Mouse (Mus musculus) adipocyte (in vitro differentiated cells): Measurements from ENCODE around the gene Adamts20.
"Not testable (repeated sequence)": the region's sequence is repeated elsewhere in the genome, so short reads cannot be mapped to it uniquely, and the experiment has no call there.

ENCODE experiments used
- DNase-seq: peaks from one replicate; pipeline ENCODE4 v3.0.0-alpha.2; 2016; ENCODE audit warnings: low spot score

The Adamts20 gene

GRCm38 (mm10) chr15:94444043-94444436 lies 21.2 kb downstream of the Adamts20 start:
- DNase-seq, result no peak

- DNase-seq, result no peak
Observed at GRCm38 (mm10) chr15:94443025-94443424, 22.2 kb downstream of the Adamts20 start.

- DNase-seq, result no peak
Observed at GRCm38 (mm10) chr15:94435532-94435931, 29.7 kb downstream of the Adamts20 start.

GRCm38 (mm10) chr15:94430681-94431405 lies 34.4 kb downstream of the Adamts20 start:
- DNase-seq, result no peak

- no peak for DNase-seq
Observed at GRCm38 (mm10) chr15:94428726-94429125, 36.5 kb downstream of the Adamts20 start.

GRCm38 (mm10) chr15:94427482-94428214 lies 37.6 kb downstream of the Adamts20 start:
- no peak for DNase-seq

GRCm38 (mm10) chr15:94420526-94420925 lies 44.7 kb downstream of the Adamts20 start:
- DNase-seq, result no peak

- no peak for DNase-seq
Observed at GRCm38 (mm10) chr15:94419167-94419566, 46.1 kb downstream of the Adamts20 start.

- DNase-seq, result no peak
Observed at GRCm38 (mm10) chr15:94418427-94418826, 46.8 kb downstream of the Adamts20 start.

- no peak for DNase-seq
Observed at GRCm38 (mm10) chr15:94417216-94418155, 47.7 kb downstream of the Adamts20 start.

GRCm38 (mm10) chr15:94409832-94410231 lies 55.4 kb downstream of the Adamts20 start:
- DNase-seq, result no peak

GRCm38 (mm10) chr15:94406364-94406763 lies 58.9 kb downstream of the Adamts20 start:
- no peak for DNase-seq

GRCm38 (mm10) chr15:94404071-94404545 lies 61.1 kb downstream of the Adamts20 start:
- no peak for DNase-seq

- no peak for DNase-seq
Observed at GRCm38 (mm10) chr15:94403461-94404070, 61.7 kb downstream of the Adamts20 start.

GRCm38 (mm10) chr15:94403018-94403417 lies 62.2 kb downstream of the Adamts20 start:
- no peak for DNase-seq

- DNase-seq, result no peak
Observed at GRCm38 (mm10) chr15:94392737-94393136, 72.5 kb downstream of the Adamts20 start.

GRCm38 (mm10) chr15:94390127-94390526 lies 75.1 kb downstream of the Adamts20 start:
- DNase-seq, result not testable (repeated sequence)

GRCm38 (mm10) chr15:94379425-94379824 lies 85.8 kb downstream of the Adamts20 start:
- no peak for DNase-seq

- DNase-seq, result no peak
Observed at GRCm38 (mm10) chr15:94372548-94372947, 92.7 kb downstream of the Adamts20 start.

GRCm38 (mm10) chr15:94349052-94349451 lies 116.2 kb downstream of the Adamts20 start:
- DNase-seq, result no peak

GRCm38 (mm10) chr15:94344317-94344716 lies 120.9 kb downstream of the Adamts20 start:
- no peak for DNase-seq

GRCm38 (mm10) chr15:94342365-94342764 lies 122.9 kb downstream of the Adamts20 start:
- DNase-seq, result peak; percentile 69
